Comparison of ENCODE assay signal across 30 mouse cellular contexts in genomic region chr4:155467237-155468010, GRCm38 (mm10). TPM values are rescaled to one million over a fixed set of nuclear protein-coding genes. Genes with fewer than 3 reads are reported as not detected.
"Had no signal": no experiment of that assay in that cellular context is flagged by ENCODE, and none has a peak within 500 bp of the region (broad histone marks: within the 10 kb centered on the region; RNA-seq: fewer than 3 reads in every experiment).

No protein-coding gene starts in this region.

- H3K27ac ChIP-seq: embryonic facial prominence, embryonic 10.5 days; embryonic facial prominence, embryonic 12.5 days; embryonic facial prominence, embryonic 13.5 days; embryonic facial prominence, embryonic 15.5 days; forebrain, embryonic 10.5 days; forebrain, embryonic 12.5 days; forebrain, embryonic 13.5 days; forebrain, embryonic 15.5 days; heart, adult 2 months had no signal

- DNase-seq: cerebellum, adult 2 months; cerebellum, adult 8-10 months; cerebellum, adult 9-10 months; cerebellum, adult 9-11 months; cerebellum, postnatal 10 days; cerebellum, postnatal 14 days; cerebellum, postnatal 25 days; cerebellum, postnatal 36 days; embryo, embryonic 11 days; forebrain, postnatal 0 days; gastrocnemius, postnatal 10 days; gastrocnemius, postnatal 14 days; gastrocnemius, postnatal 25 days; heart, adult 18-20 months; heart, adult 2 months had no signal

- H3K4me3 ChIP-seq: embryonic facial prominence, embryonic 10.5 days; embryonic facial prominence, embryonic 12.5 days; embryonic facial prominence, embryonic 13.5 days; embryonic facial prominence, embryonic 15.5 days; erythroblast, embryonic 14.5 days; forebrain, embryonic 10.5 days; forebrain, embryonic 12.5 days; forebrain, embryonic 13.5 days; forebrain, embryonic 15.5 days; heart, adult 2 months had no signal

- H3K9ac ChIP-seq: embryonic facial prominence, embryonic 12.5 days; embryonic facial prominence, embryonic 13.5 days; embryonic facial prominence, embryonic 15.5 days; forebrain, embryonic 12.5 days; forebrain, embryonic 13.5 days; forebrain, embryonic 15.5 days; forebrain, postnatal 0 days had no signal

- H3K36me3 ChIP-seq: embryonic facial prominence, embryonic 10.5 days; embryonic facial prominence, embryonic 12.5 days; embryonic facial prominence, embryonic 13.5 days; embryonic facial prominence, embryonic 15.5 days; forebrain, embryonic 10.5 days; forebrain, embryonic 12.5 days; forebrain, embryonic 15.5 days had no signal

- ATAC-seq: forebrain, embryonic 13.5 days; forebrain, embryonic 14.5 days; forebrain, embryonic 15.5 days; forebrain, embryonic 16.5 days; forebrain, postnatal 0 days had no signal

- H3K27me3 ChIP-seq: forebrain, embryonic 15.5 days had no signal

- H3K9me3 ChIP-seq: embryonic facial prominence, embryonic 10.5 days; embryonic facial prominence, embryonic 12.5 days; embryonic facial prominence, embryonic 13.5 days; embryonic facial prominence, embryonic 15.5 days; forebrain, embryonic 10.5 days; forebrain, embryonic 12.5 days; forebrain, embryonic 13.5 days; forebrain, embryonic 15.5 days had no signal

- H3K4me2 ChIP-seq: embryonic facial prominence, embryonic 12.5 days; embryonic facial prominence, embryonic 13.5 days; embryonic facial prominence, embryonic 15.5 days; forebrain, embryonic 12.5 days; forebrain, embryonic 13.5 days; forebrain, embryonic 15.5 days had no signal

RNA-seq across cellular contexts. Expression of gene Tmem52, which starts 1.5 kb away (rescaled TPM):
- total RNA-seq: common myeloid progenitor, adult 5-6 weeks; granulocyte monocyte progenitor cell, adult 5-6 weeks had no signal
- polyA plus RNA-seq: embryonic facial prominence, embryonic 10.5 days; embryonic facial prominence, embryonic 11.5 days; embryonic facial prominence, embryonic 12.5 days; erythroblast, embryonic 14.5 days; forebrain, embryonic 10.5 days; forebrain, embryonic 11.5 days; forebrain, embryonic 12.5 days; forebrain, embryonic 14.5 days; forebrain, embryonic 16.5 days had no signal

RNA-seq across cellular contexts. Expression of gene Cfap74, which starts 58.4 kb away (rescaled TPM):
- total RNA-seq: granulocyte monocyte progenitor cell, adult 5-6 weeks had no signal
- polyA plus RNA-seq: erythroblast, embryonic 14.5 days had no signal
